Mouse (Mus musculus) inflammation-experienced regulatory T-cells (primary cell): Measurements from ENCODE around the gene Fmr1. TPM values are rescaled to one million over a fixed set of nuclear protein-coding genes. Genes with fewer than 3 reads are reported as not detected.

Experiments
- polyA plus RNA-seq, 2 experiments: library from polyadenylated mRNA; unstranded; fragments of 100-300 nt; shearing (Covaris generic); gene quantifications; one replicate each; pipeline ENCODE4 v1.2.1; 2017

The Fmr1 gene
- 10 to 100 TPM; 54.5 to 55.2 TPM for polyA plus RNA-seq

GRCm38 (mm10) chrX:68678333-68678740, at the start of gene Fmr1:
Gene Fmr1, plus strand, starts transcription at chrX:68678541.

DNA sequence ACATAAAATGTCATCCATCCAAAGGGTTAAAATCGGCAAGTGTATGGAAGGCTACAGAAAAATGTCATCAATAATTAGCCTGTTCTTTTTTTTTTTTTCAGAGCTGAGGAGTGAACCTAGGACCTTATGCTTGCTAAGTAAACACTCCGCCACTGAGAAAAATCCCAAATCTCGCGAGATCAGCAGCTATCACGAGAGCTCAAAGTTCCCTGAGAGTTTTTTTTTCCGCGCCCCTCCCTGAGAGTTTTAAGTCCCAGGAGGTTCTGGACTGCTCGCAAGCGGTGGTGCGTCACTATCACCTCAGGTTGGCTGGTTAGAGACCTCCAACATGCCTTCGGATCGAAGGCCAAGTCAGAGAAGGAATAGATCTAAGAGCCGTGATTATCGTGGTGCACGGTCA, 83.3 kb downstream of the Fmr1 start, which contains the start of gene Fmr1nb:
TSS of gene Fmr1nb (plus strand) at position 234 of the 400 bp plus-strand sequence.

Other genes with a start within 250 kb of the Fmr1 start
- 1 to 10 TPM in 1 of 2 experiments, not detected in 1; 1.6 TPM for gene Fmr1nb, start 83.3 kb downstream of the Fmr1 start, polyA plus RNA-seq
- gene Gm14698, start 142.6 kb downstream of the Fmr1 start, polyA plus RNA-seq: not detected
- not detected for gene Gm6812, start 214.5 kb downstream of the Fmr1 start, polyA plus RNA-seq